In the genomic region with DNA sequence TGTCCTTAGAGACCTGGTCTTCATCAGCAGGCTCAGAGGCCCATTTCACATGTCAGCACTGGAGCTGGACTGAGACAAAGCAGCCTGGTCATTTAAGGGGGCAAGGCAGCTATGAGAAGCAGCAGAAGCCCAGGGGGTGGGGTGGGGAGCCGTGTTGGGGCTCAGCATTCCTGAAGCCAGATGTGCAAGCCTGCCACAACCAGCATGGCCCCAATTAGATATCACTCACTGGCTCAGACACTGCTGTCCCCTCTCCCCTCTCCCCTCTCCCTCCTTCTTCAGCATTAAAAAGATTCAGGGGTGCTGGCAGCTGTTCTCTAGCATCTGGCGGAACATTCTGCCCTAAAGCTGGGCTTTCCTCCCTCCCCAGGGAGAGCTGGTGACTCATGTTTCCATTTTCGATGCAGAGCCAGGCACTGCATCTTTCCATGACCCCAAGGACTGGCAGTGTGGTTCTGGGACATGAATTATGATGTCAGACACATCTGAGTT, we compare ENCODE assay signal across 8 mouse cellular contexts. TPM values are rescaled to one million over a fixed set of nuclear protein-coding genes. Genes with fewer than 3 reads are reported as not detected.
DNase-seq lines count a peak whose midpoint lies in the region; ATAC-seq and TF ChIP-seq lines count a peak whose summit lies in the region.
"Had no signal": no experiment of that assay in that cellular context is flagged by ENCODE, and none has a peak within 500 bp of the region (broad histone marks: within the 10 kb centered on the region; RNA-seq: fewer than 3 reads in every experiment).

No protein-coding gene starts in this region.

- TF ChIP-seq RAD21 in CH12.LX (IDR thresholded peaks at IDR 0.05; ENCODE audit: low read depth, low read length): no peak

- no peak for TF ChIP-seq POLR2A in CH12.LX (IDR thresholded peaks at IDR 0.05; ENCODE audit: low read depth, low read length)
- TF ChIP-seq POLR2A in lung, adult 2 months (IDR thresholded peaks at IDR 0.05; ENCODE audit: borderline replicate concordance, extremely low read depth, low read depth, low read length): peak; percentile 9; the same call in 1 of the 2 replicates

- no peak for ATAC-seq in forebrain, embryonic 12.5 days (ENCODE audit: low FRiP score)
- no peak for ATAC-seq in megakaryocyte-erythroid progenitor cell, adult 5-6 weeks (replicated peaks; ENCODE audit: low FRiP score, low TSS enrichment, poor library complexity, severe bottlenecking)

- H3K4me1 ChIP-seq in CH12.LX (ENCODE audit: control insufficient read depth in 1 of 2, insufficient read depth in 2 of 2): peaks cover 39 to 56% of the 10 kb centered on the region in 2 experiments
- peaks cover 10% of the 10 kb centered on the region for H3K4me1 ChIP-seq in lung, adult 2 months (ENCODE audit: control insufficient read depth, insufficient read depth, low read length)
- no peaks in the 10 kb centered on the region for H3K4me1 ChIP-seq in forebrain, embryonic 12.5 days

- no peaks in the 10 kb centered on the region for H3K36me3 ChIP-seq in CH12.LX (replicated peaks in 1 of 2; ENCODE audit: control insufficient read depth in 1 of 2, insufficient read depth in 1 of 2, low read length in 1 of 2)
- no peaks in the 10 kb centered on the region for H3K36me3 ChIP-seq in forebrain, embryonic 12.5 days (replicated peaks)

- TF ChIP-seq CTCF in CH12.LX (conservative IDR thresholded peaks at IDR 0.05 in 1 of 2, IDR thresholded peaks at IDR 0.05 in 1 of 2; ENCODE audit: low read depth in 2 of 2, low read length in 2 of 2): no peak
- TF ChIP-seq CTCF in lung, adult 2 months (IDR thresholded peaks at IDR 0.05; ENCODE audit: insufficient read depth, low read length): no peak

- peak; percentile 45 for DNase-seq in CH12.LX (ENCODE audit: extremely low read depth)
- DNase-seq in adrenal gland, adult 2 months: peak; percentile 84
- peak; percentile 91 to 94 for DNase-seq in heart, adult 18-20 months
- no peak for DNase-seq in lung, adult 2 months
- no peak for DNase-seq in left cerebral cortex, postnatal 36 days (ENCODE audit: low spot score in 2 of 2)

- H3K4me2 ChIP-seq in CH12.LX (ENCODE audit: insufficient read depth, low read depth, poor library complexity, severe bottlenecking): no peak overlapping the region
- H3K4me2 ChIP-seq in forebrain, embryonic 12.5 days: no peak overlapping the region

- H3K27ac ChIP-seq in CH12.LX (ENCODE audit: insufficient read depth, low read depth): no peak overlapping the region
- no peak overlapping the region for H3K27ac ChIP-seq in forebrain, embryonic 12.5 days

- peak; percentile 79 for TF ChIP-seq EP300 in CH12.LX (IDR thresholded peaks at IDR 0.05; ENCODE audit: low read length)

- 50% methylated on average over 3 of the region's 3 CpGs for WGBS in lung, adult 2 months
- WGBS in forebrain, embryonic 12.5 days: 65% methylated on average over 3 of the region's 3 CpGs

- no peak overlapping the region for H3K4me3 ChIP-seq in CH12.LX (replicated peaks in 1 of 3; ENCODE audit: low read depth in 2 of 3, low read length in 2 of 3, poor library complexity in 1 of 3)
- H3K4me3 ChIP-seq in lung, adult 2 months (replicated peaks; ENCODE audit: extremely low read depth, low read depth, low read length): no peak overlapping the region
- no peak overlapping the region for H3K4me3 ChIP-seq in forebrain, embryonic 12.5 days (replicated peaks)
- H3K4me3 ChIP-seq: megakaryocyte, embryonic 14.5 days had no signal

- no peak overlapping the region for H3K9ac ChIP-seq in CH12.LX (ENCODE audit: insufficient read depth, low read depth)
- H3K9ac ChIP-seq in forebrain, embryonic 12.5 days: no peak overlapping the region

- dilution Hi-C loops in CH12.LX (cut with MboI; ENCODE audit: extremely low pct_ligation_motif_present, extremely low pct_unique_long_range_greater_than_20kb, low sequenced_read_pairs): no loop called here

- H3K27me3 ChIP-seq in CH12.LX (replicated peaks): no peaks in the 10 kb centered on the region
- no peaks in the 10 kb centered on the region for H3K27me3 ChIP-seq in forebrain, embryonic 12.5 days

- H3K9me3 ChIP-seq in CH12.LX (replicated peaks; ENCODE audit: low read length): peaks cover 4% of the 10 kb centered on the region
- no peaks in the 10 kb centered on the region for H3K9me3 ChIP-seq in forebrain, embryonic 12.5 days

- H3K79me2 ChIP-seq in CH12.LX (replicated peaks; ENCODE audit: control insufficient read depth, extremely low read depth, insufficient read depth, poor library complexity, severe bottlenecking): no peaks in the 10 kb centered on the region

- in situ Hi-C loops in CH12.LX (cut with MboI; ENCODE audit: low pct_ligation_motif_present, low pct_unique_long_range_greater_than_20kb, low sequenced_read_pairs): no loop called here

- intact Hi-C loops in left cerebral cortex, postnatal 36 days (cut with DNase I): no loop called here

TF ChIP-seq in CH12.LX, 34 proteins besides CTCF, POLR2A, EP300 and RAD21:
- TF ChIP-seq USF2 (conservative IDR thresholded peaks at IDR 0.05; ENCODE audit: low read depth, low read length): no peak
- peak; percentile 83 for TF ChIP-seq ETS1 (conservative IDR thresholded peaks at IDR 0.05; ENCODE audit: low read depth, low read length)
- TF ChIP-seq PAX5 (IDR thresholded peaks at IDR 0.05; ENCODE audit: low read length): no peak
- TF ChIP-seq MEF2A (IDR thresholded peaks at IDR 0.05; ENCODE audit: borderline replicate concordance, low read depth, low read length): peak; percentile 96
- TF ChIP-seq TCF12 (IDR thresholded peaks at IDR 0.05; ENCODE audit: low read depth, low read length): peak; percentile 79; the same call in 1 of the 2 replicates
- peak; percentile 50; the same call in 1 of the 2 replicates for TF ChIP-seq IRF4 (IDR thresholded peaks at IDR 0.05; ENCODE audit: low read depth, low read length)
- TF ChIP-seq ELF1 (IDR thresholded peaks at IDR 0.05; ENCODE audit: low read depth, low read length): no peak
- TF ChIP-seq NRF1 (IDR thresholded peaks at IDR 0.05; ENCODE audit: low read depth, low read length): no peak
- TF ChIP-seq BHLHE40 (IDR thresholded peaks at IDR 0.05; ENCODE audit: low read depth, low read length): peak; percentile 48
- TF ChIP-seq JUND (conservative IDR thresholded peaks at IDR 0.05; ENCODE audit: low read depth, low read length): peak; percentile 67; the same call in 1 of the 2 replicates
- no peak for TF ChIP-seq SIN3A (IDR thresholded peaks at IDR 0.05; ENCODE audit: low read length)
- no peak for TF ChIP-seq POLR2AphosphoS2 (IDR thresholded peaks at IDR 0.05; ENCODE audit: low read depth, low read length)
- no peak for TF ChIP-seq ZKSCAN1 (IDR thresholded peaks at IDR 0.05; ENCODE audit: borderline replicate concordance, low read depth, low read length)
- TF ChIP-seq UBTF (IDR thresholded peaks at IDR 0.05; ENCODE audit: low read depth, low read length): no peak
- TF ChIP-seq JUN (IDR thresholded peaks at IDR 0.05; ENCODE audit: insufficient read depth, low read depth, low read length): peak; percentile 81
- TF ChIP-seq RCOR1 (conservative IDR thresholded peaks at IDR 0.05; ENCODE audit: low read depth, low read length): no peak
- TF ChIP-seq ZNF384 (IDR thresholded peaks at IDR 0.05; ENCODE audit: low read depth, low read length): no peak

RNA-seq across cellular contexts. Expression of a gene that starts 30.7 kb away (rescaled TPM):
- 129 and 131 TPM in 2 replicates for total RNA-seq in CH12.LX (2012; rRNA removed)
- total RNA-seq in CH12.LX (2014; rRNA removed): 89.5 and 93.5 TPM in 2 replicates
- polyA plus RNA-seq in CH12.LX (2012; ENCODE audit: insufficient read length, low read depth): 111 and 142 TPM in 2 replicates
- 100 to 1,000 TPM; 166 to 170 TPM for total RNA-seq in adrenal gland, adult 2 months (2021)
- polyA plus RNA-seq in adrenal gland, adult 2 months (2012; rRNA removed): 132 and 156 TPM in 2 replicates
- total RNA-seq in heart, adult 18-20 months (2021): 10 to 100 TPM; 50.4 to 56.6 TPM
- 86.3 and 93.3 TPM in 2 replicates for polyA plus RNA-seq in lung, adult 2 months (2012; rRNA removed)
- polyA plus RNA-seq in forebrain, embryonic 12.5 days (2016; fragmentation: Nextera tagmentation; extraction: Ambion mirVana): 99.9 and 105 TPM in 2 replicates
- total RNA-seq in megakaryocyte-erythroid progenitor cell, adult 5-6 weeks (2014; fragmentation: Nextera tagmentation): 51.7 and 55.0 TPM in 2 replicates
- 31.6 and 40.3 TPM in 2 replicates for total RNA-seq in megakaryocyte-erythroid progenitor cell, adult 5-6 weeks (2017)
- 100 to 1,000 TPM; 154 TPM for total RNA-seq in left cerebral cortex, postnatal 36 days (2021)

RNA-seq across cellular contexts. Expression of a gene that starts 31.3 kb away (rescaled TPM):
- 3.5 and 5.6 TPM in 2 replicates for total RNA-seq in CH12.LX (2012; rRNA removed)
- total RNA-seq in CH12.LX (2014; rRNA removed): 2.6 and 3.5 TPM in 2 replicates
- 8.6 and 9.9 TPM in 2 replicates for polyA plus RNA-seq in CH12.LX (2012; ENCODE audit: insufficient read length, low read depth)
- total RNA-seq in adrenal gland, adult 2 months (2021): 10 to 100 TPM; 33.5 to 67.7 TPM
- polyA plus RNA-seq in adrenal gland, adult 2 months (2012; rRNA removed): 80.9 and 86.9 TPM in 2 replicates
- 10 to 100 TPM; 50.3 to 57.1 TPM for total RNA-seq in heart, adult 18-20 months (2021)
- polyA plus RNA-seq in lung, adult 2 months (2012; rRNA removed): 233 and 359 TPM in 2 replicates
- polyA plus RNA-seq in forebrain, embryonic 12.5 days (2016; fragmentation: Nextera tagmentation; extraction: Ambion mirVana): 39.8 and 47.2 TPM in 2 replicates
- 18.4 and 29.1 TPM in 2 replicates for total RNA-seq in megakaryocyte-erythroid progenitor cell, adult 5-6 weeks (2014; fragmentation: Nextera tagmentation)
- 73.3 and 79.0 TPM in 2 replicates for total RNA-seq in megakaryocyte-erythroid progenitor cell, adult 5-6 weeks (2017)
- total RNA-seq in left cerebral cortex, postnatal 36 days (2021): 10 to 100 TPM; 25.0 to 66.5 TPM

Comparison
In these comparisons a context has a peak if more than half of its experiments do, and no peak if none do; other contexts are left out.
1. DNase-seq: peak in CH12.LX (single experiment), adrenal gland, adult 2 months (single experiment) and heart, adult 18-20 months (2 of 2); none in lung, adult 2 months (single experiment) and left cerebral cortex, postnatal 36 days (0 of 2).